Mouse (Mus musculus) spleen, adult 10 weeks (tissue): ENCODE measurements around the gene Spns3. TPM values are rescaled to one million over a fixed set of nuclear protein-coding genes. Genes with fewer than 3 reads are reported as not detected.

ENCODE experiments used
- polyA plus RNA-seq: library from polyadenylated mRNA; stranded (reverse); fragments of 350-450 nt; fragmentation: Illumina TruSeq; extraction: RNeasy Lipid Tissue Mini Kit (QIAGEN cat#74804); gene quantifications from one replicate; pipeline ENCODE4 v1.2.3, GENCODE M21; 2015; ENCODE audit warnings: low replicate concordance; ENCODE audit not compliant: insufficient read depth

The Spns3 gene
- polyA plus RNA-seq = 6.0 TPM

GRCm38 (mm10) chr11:72550134-72550988 lies at the start of gene Spns3:
Spns3 (minus strand) TSS chr11:72550506.

GRCm38 (mm10) chr11:72489881-72490301 lies 60.4 kb downstream of the Spns3 start, which contains the start of gene Spns2:
Spns2 (minus strand) TSS chr11:72489904.

Other genes with a start within 250 kb of the Spns3 start
- 77.7 TPM for gene Xaf1, start 248.9 kb downstream of the Spns3 start, polyA plus RNA-seq
- 0.18 TPM for gene Fbxo39, start 236.1 kb downstream of the Spns3 start, polyA plus RNA-seq
- not detected for gene Tekt1, start 188.1 kb downstream of the Spns3 start, polyA plus RNA-seq
- gene Smtnl2, start 138.8 kb downstream of the Spns3 start, polyA plus RNA-seq = 0.36 TPM
- not detected for gene Ggt6, start 115.0 kb downstream of the Spns3 start, polyA plus RNA-seq
- gene Mybbp1a, start 109.2 kb downstream of the Spns3 start, polyA plus RNA-seq = 98.0 TPM
- gene Spns2, start 60.6 kb downstream of the Spns3 start, polyA plus RNA-seq = 21.6 TPM
- 39.8 TPM for gene Ube2g1, start 56.8 kb upstream of the Spns3 start, polyA plus RNA-seq
- gene Ankfy1, start 139.5 kb upstream of the Spns3 start, polyA plus RNA-seq = 60.6 TPM
- 9.4 TPM for gene Cyb5d2, start 245.6 kb upstream of the Spns3 start, polyA plus RNA-seq
- 39.0 TPM for gene Zzef1, start 245.7 kb upstream of the Spns3 start, polyA plus RNA-seq